Mouse (Mus musculus) spleen, adult 18-20 months (tissue): ENCODE measurements around the gene 2610528J11Rik.
"Not testable (repeated sequence)": the region's sequence is repeated elsewhere in the genome, so short reads cannot be mapped to it uniquely, and the experiment has no call there.

Experiments
- DNase-seq, 2 experiments: peaks; one replicate each; pipeline ENCODE4 v3.0.0; 2022; ENCODE audit warnings: mixed read lengths in 2 of 2

The 2610528J11Rik gene

DNA sequence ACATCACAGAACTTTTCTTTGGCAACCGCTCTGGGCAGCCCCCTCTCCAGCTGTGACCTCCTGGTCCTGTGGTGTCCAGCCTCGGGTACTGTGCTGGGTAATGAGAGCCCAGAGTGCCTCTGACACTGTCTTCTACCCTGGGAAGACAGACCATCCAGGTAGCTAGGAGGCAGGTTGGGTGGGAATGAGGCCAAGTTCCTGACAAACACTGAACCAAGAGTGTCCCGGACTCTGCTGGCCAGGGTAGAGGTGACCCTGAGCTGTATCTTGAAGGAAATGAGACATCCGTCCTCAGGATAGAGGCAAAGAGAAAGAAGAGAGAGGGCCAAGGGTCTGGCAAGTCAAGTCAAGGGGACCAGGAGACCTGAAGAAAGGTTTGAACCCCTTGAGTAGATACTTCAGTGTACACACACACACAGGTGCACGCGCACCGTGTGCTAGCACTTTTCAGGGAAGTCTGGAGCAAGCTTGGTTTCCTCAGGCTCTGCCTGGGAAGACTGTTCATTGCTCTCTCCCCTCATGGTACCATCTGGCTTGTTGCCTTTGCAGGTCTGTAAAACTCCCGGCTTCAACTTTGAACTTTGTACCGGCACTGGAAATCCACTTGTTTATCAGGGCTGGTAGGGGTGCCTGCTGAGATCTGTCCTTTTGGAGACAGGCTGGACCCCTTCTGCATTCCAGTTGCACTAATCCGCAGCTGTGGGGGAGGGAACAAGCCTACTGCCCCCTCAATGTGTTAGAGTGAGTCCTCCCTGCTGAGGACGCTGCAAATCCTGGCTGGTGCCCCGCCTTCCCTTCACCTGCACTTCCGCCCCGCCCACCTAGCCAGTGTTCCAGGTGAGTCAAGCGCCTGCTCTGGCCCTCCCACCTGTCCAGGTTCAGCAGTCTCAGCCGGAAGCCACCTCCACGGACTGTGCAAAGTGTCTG is at the start of gene 2610528J11Rik:
Gene 2610528J11Rik (plus strand): TSS at position 592 of the 927 bp plus-strand sequence.
- DNase-seq: no peak

DNA sequence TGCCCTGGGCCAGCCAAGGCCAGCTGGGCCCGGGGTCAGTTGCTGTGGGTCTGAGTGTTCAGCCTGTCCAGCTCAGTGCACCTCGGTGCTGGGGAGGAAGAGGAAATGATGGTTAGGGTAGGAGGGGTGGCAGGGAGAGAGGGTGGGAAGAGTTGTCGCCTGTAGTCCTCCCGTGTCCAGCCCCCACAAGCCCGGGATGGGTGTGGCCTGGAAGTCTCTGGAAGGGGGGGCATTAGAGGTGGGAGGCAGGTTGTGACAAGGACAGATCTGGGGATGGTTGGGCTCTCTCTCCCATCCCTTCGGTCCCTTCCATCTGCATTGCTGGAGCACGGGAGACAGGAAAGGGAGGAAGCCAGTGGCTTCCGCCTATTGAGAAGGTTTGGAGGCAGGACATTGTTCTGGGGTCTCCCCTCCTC is 37.1 kb upstream of the 2610528J11Rik start, which contains the start of gene Tie1:
Gene Tie1 (minus strand): TSS at position 345 of the 416 bp plus-strand sequence.
- DNase-seq: no peak

DNA sequence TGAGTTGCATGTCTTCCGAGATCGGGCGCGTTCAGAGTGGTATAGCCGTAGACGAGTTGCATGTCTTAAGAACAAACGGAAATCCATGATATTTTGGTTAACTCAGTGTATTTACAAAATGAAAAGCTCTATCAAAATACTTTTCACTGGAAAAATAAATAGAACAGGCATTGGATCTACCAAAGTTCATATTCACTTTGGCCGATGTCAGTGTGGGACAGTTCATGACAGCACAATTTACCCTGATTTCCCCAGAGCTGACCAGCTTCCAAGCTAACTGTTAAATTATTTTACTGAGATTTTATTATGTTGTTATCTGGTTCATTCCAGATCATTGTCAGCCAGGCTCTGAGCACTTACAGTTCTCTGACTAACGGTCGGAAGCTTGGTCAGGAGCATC is 36.3 kb upstream of the 2610528J11Rik start:
- no peak for DNase-seq

DNA sequence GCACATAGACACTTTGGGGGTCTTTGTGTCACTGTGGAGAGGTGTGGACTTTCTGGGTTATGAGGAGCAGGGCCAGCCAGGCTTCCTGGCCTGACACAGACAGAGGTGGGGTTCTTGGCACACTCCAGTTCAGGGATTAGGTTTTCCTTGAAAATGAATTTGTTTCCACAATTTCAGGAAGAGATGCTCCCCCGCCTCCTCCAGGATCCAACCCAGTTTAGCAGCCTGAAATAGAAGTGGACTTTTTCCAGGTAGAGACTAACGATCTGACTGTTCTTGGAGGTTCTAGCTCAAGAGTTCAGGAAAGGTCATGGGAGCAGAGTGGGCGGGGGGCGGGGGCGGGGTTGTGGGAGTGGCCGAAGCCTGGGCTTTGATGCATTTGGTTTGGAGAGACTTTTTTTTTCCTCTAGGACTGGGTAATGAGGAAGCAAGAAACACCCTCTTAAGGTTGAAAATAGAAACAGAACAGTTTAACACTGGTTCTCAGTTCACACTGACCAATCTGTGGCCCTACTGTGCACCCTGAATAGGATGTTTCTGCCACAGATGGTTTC is 26.6 kb upstream of the 2610528J11Rik start:
- DNase-seq: no peak

DNA sequence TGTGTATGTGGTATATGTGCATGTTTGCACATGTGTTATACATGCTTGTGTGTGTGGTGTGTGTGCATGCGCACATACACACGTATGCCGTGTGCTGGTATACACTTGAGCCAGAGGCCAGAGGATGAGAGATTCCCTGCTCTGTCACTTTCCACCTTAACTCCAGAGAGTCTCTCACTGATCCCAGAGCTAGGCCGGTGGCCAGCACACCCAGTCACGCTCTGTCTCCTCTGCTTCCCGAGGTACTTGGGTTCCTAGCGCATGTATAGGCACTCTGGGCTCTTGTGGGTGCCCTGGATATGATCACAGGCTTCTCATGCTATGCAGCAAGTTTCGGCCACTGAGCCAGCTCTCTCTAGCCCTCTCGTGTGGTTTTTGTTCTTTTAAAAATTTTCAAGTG is 26.0 kb upstream of the 2610528J11Rik start:
- no peak for DNase-seq

DNA sequence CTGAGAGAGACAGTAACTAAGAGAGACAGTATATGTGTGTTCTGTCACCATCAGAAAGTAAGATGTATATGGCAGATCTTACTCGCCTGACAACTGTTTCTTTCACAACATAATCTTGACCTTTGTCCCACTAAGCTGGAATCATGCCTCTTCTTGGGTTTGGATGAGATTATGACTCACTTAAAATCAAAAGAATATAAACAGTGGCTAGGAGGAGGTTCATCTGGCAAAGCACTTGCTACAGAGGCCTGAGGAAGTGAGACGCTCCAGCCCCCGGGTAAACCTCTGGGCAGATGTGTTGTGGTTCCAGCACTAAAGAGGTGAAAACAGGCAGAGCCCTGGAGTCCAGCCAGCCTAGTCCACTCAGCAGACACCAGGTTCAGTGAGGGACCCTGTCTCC is 21.2 kb upstream of the 2610528J11Rik start:
- no peak for DNase-seq

DNA sequence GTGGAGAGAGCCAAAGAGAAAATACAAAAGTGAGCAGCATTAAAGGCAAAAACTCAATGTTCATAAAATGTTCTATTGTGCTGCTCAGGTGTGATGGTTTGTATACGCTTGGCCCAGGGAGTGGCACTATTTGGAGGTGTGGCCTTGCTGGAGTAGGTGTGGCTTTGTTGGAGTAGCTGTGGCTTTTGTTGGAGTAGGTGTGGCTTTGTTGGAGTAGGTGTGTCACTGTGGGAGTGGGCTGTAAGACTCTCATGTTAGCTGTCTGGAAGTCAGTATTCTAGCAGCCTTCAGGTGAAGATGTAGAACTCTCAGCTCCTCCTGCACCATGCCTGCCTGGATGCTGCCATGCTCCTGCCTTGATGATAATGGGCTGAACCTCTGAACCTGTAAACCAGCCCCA is 19.6 kb upstream of the 2610528J11Rik start:
- not testable (repeated sequence) for DNase-seq

DNA sequence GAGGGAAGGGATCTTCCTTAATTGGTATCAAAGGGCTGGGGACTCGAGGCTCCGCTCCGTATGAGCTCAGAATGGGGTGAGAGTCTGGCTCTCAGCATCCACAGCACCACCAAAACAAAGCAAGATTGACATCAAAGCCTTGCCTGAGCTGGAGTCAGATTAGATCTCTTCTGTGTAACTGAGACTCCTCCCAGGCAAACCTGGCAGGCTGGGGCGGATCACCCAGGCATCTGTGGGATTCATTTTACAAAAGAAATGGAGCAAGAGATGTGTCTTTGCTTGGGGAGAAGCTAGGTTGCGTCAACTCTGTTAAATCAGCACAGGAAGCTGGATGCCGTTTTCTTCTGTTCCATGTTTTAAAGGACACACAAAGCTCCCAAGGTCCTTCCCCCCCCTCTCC is 17.7 kb upstream of the 2610528J11Rik start:
- no peak for DNase-seq

DNA sequence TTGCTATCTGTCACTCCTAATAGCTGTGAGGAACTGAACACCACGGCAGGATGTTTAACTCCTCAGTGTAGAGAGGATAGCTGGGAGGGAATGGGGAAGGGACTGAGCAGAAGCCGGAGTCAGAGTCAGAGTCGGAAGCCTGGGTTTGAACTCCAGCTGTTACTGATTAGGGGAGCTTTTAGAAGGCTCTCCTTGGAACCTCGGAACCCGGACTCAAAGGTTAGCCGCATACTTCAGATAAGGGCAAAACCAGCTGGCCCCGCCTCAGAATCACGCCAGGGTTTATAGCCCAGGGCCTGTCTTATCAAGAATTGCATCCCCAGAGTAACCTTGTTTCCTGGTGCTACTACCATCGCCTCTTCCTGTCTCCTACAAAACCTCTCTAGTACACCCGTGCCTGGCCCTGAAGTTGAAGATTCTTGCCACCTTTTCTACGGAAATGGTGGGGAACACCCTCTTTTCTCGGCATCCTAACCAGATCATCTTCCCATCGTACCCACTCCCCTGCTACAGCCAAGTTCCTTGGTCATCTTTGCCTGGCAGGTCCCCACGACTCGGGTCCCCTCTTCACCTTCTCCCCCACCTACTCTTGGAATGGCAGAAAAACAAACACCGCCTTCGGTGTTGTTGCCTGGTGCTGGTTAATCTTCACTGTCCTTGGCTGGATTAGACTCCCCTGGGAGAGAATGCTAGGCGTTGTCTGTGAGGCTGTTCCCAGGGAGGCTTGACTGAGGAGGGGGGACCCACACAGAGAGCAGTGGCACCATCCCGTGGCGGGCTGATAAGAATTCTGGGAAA is 9.9 kb upstream of the 2610528J11Rik start:
- no peak for DNase-seq

DNA sequence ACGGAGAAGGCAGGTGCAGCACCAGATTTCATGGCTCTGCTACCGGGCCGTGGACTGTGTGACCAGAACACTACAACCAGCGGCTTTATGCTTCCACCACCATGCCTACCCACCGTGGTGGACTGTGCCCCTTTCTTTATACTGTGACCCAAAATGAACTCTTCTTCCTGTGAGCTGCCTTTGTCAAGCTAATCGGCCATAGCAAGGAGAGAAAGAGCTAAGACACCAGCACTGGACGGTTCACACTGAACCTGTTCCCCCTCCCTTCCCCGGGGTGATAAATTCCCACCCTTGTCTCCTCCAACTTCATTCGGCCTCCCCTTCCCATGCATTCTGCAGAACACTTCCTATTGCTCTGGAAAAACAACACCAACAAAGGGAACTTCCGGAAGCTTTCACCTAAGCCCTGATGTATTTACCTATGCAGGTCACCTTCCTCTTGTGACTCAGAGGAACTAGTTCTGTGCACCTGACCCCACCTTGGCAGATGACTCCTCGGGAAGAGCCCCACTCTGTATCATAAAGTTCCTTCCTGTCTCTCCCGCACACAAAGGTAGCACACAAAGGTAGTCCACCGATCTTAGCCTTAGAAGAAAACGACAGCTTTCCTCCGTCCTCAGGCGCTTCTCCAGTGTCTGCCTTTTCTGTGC is 9.2 kb upstream of the 2610528J11Rik start:
- no peak for DNase-seq

DNA sequence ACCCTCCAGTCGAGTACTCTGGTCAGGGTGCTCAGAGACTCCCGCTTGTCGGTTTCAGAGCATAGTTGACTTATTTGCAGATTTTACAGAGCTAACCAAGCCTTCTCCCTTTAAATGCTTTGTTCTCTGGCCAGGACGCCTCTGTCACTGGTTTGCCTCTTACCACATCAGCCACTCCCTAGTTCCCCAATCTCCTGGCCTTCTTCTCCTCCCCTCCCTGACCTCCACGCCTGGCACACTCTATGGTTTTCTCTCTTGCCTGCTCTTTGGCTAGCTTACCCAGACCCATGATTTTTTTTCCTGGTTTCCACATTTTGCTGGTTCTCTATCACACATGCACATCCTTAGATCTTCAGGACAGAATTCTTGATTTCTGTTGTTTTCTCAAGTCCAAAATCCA is 8.6 kb upstream of the 2610528J11Rik start:
- no peak for DNase-seq

DNA sequence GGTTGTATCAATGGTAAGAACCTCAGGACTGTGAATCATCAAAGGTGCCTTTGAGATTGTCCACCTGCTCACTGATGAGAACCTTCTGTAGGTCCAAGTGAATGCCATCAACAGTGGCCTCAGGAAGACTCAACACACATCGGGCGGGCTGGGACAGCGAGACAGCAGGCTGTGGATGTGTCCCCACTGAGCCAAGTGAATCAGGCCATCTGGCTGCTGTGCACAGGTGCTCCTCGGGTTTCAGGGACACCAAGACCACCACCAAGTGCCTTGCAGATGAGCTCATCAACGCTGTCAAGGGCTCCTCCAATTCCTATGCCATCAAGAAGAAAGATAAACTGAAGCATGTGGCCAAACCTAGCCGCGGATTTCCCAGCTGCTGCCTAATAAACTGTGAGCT is 4.6 kb upstream of the 2610528J11Rik start:
- no peak for DNase-seq

DNA sequence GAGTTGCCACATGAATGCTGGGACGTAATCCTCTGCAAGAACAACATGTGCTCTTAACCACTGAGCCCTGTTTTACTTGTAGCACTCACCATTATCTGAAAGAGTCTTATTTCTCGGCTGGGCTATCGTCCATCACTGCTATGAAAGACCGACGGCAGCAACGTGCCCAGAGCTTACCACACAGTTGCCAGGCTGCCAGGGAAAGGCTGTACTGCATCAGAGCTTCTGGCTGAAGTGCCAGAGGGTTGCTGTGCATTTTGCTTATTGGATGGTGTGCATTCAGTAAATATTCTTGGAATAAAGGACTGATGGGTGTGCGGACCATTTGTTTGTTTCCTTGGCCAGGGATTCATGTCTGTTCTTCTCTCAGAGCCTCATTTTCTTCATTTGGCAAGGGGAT is 2.8 kb upstream of the 2610528J11Rik start:
- no peak for DNase-seq

DNA sequence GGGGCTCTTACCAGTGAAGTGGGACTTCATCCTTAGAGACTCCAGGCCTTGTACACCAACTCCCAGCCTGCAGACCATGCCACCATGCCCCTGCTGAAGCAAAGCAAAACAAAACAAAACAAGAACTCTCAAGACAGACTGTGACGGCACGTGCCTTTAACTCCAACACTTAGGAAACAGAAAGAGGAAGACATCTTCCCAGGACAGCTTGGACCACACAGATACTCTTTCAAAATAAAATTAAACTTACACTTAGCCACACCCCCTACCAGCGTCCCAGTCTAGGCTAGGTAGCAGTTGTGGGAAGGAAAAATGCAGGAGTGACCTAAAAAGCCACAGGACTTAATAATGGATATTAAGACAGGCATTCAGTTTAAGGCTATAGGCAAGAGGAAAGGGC is 1.0 kb upstream of the 2610528J11Rik start:
- no peak for DNase-seq

DNA sequence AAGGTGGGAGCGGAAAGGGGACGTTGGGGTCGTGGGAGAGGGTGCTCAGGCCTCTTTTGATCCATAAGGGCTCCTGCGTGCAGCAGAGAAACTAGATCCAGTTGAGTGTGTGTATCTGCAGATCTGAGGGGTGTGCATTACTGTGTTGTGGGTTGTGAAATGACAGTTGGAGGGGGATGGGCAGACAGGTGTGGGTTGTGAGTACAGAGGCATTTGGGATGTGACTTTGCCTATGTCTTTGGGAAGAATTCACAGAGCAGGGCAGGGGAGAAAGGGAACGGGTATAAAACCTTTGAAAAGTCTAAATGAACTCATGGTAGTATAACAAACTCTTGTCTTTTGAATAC is 509 bp downstream of the 2610528J11Rik start:
- DNase-seq: no peak

DNA sequence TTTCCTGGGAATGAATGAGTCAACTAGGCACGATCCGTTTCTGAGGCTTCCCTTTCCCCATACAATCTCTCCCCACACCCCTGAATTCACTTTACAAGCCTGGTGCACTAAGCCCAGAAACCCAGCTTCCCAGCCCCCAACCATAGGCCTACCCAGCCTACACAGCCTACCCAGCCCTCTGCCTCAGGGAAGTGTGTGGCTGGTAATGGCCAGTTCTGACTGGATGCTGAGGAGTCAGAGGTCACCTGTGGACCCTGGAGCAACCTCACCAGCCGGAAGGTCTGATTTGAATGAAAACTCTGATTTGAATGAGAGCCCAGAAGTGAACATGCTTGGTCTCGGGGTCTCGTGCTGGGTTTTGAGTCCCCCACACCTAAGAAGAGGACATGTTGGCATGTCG is 921 bp downstream of the 2610528J11Rik start:
- no peak for DNase-seq

DNA sequence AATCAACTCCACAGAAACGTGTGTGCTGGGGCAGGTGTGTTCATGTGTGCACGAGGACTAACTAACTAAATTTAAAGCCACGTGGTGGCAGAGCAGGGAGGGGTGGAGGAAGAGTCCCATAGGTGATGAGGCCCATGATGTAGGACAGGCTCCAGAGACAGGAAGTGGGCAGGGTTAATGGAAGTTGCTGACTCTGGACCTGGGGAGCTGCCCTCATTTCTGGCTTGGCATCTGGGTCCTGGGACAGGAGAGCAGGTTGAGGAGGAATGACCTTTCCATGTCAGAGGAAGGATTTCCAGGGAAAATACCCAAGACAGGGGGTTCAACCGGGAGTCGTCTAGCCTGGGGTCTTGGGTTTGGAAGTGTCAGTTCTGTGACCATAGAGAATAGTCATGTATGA is 5.9 kb downstream of the 2610528J11Rik start:
- no peak for DNase-seq

DNA sequence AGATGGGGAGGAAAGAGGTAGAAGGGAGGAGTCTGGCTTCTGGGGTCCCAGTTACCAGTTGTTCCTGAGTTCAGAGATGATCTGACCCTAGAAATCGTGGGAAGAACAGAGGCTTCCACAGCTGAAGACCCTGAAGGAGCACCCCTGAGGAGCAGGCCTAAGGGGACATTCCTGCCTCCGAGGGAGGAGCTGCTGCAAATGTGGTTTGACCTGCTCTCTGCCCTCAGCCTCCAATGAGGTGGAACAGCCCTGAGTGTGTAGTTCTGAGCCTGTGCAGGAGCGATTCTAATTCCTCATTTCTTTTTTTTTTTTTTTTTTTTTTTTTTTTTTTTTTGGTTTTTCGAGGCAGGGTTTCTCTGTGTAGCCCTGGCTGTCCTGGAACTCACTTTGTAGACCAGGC is 6.4 kb downstream of the 2610528J11Rik start:
- no peak for DNase-seq

DNA sequence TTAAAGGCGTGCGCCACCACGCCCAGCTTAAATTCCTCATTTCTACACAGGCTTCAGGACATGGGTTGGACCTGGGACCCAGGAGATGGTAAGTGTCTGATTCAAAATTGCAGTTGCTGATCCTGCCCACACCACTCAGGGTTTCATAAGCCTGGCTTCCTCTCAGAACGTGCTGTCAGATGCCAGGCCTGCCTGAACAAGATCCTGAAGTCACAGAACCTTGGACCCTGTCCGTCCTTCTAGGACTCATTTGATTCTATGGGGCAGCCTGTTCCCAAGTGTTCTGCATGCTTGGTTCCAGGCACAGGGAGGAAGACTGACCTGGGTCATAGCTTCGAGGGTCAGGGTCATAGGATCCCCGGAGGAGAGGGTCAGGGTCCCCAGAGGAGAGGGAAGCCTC is 6.8 kb downstream of the 2610528J11Rik start:
- no peak for DNase-seq

DNA sequence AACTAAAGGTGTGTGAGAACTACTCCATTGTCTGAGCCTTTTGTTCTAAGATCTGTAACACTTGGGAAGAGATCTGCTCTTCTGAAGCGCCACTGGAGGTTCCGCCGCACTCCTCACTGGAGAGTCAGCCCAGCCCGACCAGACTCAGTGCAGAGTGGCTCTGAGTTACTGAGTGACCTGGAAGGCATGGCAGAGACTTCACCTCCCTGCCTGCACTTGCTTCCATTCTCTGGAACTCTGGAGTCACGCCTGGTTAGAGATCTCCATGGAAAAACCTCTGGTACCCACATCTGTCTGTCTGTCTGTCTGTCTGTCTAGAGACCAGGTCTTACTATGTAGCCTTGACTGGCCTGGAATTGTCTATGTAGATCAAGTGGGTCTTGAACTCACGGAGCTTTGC is 8.8 kb downstream of the 2610528J11Rik start:
- DNase-seq: no peak

DNA sequence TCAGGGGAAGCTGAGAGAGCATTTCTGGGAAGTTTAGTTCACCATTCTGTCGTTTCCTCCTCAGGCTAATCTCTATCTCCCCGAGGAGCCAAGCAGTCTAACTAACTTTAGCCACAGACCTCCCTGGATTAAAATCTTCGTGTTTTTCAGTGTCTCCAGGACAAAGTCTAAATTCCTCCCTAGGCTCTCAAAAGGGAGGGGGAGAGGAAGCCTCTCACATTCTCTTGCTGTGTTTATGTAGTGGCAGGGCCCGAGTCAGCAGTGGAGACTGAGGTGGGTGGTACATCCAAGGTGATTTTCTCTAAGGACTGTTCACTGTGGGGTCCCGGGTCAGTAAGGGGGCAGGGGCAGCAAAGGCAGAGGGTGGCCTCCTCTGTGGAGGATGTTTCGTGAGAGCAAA is 11.0 kb downstream of the 2610528J11Rik start:
- no peak for DNase-seq

DNA sequence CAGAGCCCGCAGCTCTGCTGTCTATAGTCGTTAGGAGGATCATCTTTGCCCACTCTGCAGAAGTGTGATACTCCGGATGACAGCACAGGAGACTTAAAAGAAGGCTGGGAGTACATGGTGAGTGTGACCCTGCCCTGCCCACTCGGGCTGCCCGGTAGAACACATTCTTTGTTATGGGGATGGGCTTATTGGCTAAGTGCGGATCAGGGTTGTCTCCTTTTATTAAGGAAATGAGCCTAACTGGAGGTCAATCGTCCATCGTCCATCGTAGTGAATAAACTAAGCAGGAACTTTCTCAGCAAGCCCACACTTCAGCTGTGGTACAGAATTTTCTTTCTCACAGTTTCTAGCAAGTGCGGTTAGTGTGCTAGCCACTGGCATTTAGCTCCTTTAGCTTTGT is 13.1 kb downstream of the 2610528J11Rik start:
- DNase-seq: no peak

DNA sequence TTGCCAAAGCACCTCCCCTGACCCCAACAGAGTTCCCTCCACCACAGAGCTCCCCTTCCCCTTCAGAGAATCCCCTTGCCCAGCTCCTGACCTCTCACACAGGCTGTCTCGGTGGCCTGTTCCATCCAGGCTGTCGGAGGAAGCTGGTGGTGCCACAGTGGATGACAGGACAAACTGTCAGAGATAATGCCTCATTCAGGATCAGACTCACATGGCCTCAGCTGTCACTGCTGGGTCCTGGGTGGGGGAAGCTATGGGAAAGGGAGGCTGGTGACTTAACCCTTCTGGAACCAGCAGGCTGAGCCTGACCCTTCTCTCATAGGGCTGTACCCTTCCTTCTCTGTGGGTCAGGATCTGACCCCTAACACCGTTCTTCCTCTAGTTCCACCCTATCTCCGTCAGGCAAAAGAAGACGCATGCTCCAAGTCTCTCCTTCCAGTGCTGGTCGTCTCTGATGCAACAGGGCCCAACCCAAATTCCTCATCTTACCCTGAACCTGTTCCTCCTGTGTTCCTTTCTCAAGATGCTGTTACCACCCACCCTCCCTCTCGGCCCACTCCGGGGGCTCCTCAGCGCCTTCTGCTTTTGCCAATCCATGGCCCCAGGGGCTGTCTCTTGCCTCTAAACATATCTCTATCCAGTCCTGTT is 15.8 kb downstream of the 2610528J11Rik start:
- no peak for DNase-seq
